Mouse (Mus musculus): ENCODE measurements around the gene Nudt1. TPM values are rescaled to one million over a fixed set of nuclear protein-coding genes. Genes with fewer than 3 reads are reported as not detected.
A peak's percentile ranks its signal among the peaks of the same experiment; 100 is the strongest.

Gene Nudt1
- 43.5 and 49.6 TPM in 2 replicates for polyA plus RNA-seq (2014; fragmentation: Nextera tagmentation; extraction: Ambion mirVana)

DNA sequence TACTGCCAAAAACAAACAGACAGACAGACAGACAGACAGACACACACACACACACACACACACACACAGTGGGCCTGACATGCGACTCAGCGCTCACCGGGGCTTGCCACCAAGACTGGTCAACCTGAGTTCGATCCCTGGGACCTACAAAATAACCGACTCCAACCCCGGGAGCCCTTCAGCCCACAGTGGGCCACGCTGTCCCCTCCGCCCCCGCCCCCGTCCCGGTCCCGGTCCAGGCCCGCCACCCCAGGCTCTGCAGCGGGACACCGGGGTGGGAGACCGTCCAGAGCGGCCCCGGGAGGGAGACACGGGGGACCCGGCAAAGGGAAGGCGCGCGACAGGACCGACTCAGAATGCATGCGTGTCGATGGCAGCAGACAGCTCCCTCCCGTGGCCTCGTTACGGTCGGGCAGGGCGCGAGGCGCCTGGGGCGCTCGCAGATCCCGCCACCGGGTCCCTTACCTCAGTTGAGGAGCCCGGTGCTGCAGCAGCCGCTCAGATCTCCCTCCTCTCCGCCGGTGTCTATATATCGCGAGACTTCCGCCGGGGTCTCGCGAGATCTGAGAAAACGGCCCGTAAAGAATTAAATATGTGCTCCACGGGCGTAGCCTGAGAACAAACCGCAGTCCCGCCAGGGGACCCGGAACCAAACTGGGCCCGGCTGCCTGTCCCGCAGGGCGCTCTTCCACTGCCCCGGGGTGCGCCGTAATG is at the start of gene Nudt1, which contains the start of gene Mad1l1:
Gene Nudt1, plus strand, starts transcription at position 615 of the 714 bp plus-strand sequence.
Gene Mad1l1, minus strand, starts transcription at position 511 of the 714 bp plus-strand sequence.
- under 1% methylated on average over 59 of the region's 60 CpGs for WGBS
- H3K4me1 ChIP-seq (replicated peaks; ENCODE audit: control insufficient read depth, insufficient read depth, low read length): peaks cover 8% of the 10 kb centered on the region

DNA sequence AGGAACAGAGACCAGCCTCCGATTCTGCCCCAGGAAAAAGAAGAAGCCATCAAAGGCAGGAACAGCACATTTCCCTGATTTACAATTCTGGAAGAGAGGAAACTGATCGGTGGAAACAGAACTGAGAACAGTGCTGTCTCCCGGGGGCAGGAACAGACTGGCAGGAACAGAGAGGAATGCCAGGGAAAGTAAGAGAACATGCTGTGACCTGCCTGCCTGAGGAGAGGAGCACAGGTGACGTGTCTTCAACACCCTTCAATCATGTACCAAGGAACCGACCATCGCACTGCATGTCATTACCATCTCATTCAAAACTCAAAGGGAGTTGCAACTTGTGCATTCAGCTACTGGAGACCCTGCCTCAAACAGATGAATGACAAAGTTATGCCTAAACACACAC is 44.7 kb upstream of the Nudt1 start:
- ATAC-seq (replicated peaks; ENCODE audit: low FRiP score, low TSS enrichment, low read depth) (no peak), DNase-seq (ENCODE audit: low spot score) (no peak)
- 88% methylated on average over 6 of the region's 6 CpGs for WGBS
- H3K27me3 ChIP-seq (replicated peaks; ENCODE audit: control insufficient read depth, insufficient read depth, low read length): no peaks in the 10 kb centered on the region
- no peak overlapping the region for H3K4me2 ChIP-seq (ENCODE audit: low read length)
- no peak overlapping the region for H3K9ac ChIP-seq (ENCODE audit: low read length)
- peaks cover 11% of the 10 kb centered on the region for H3K36me3 ChIP-seq (ENCODE audit: control insufficient read depth, insufficient read depth, low read length)
- H3K4me3 ChIP-seq (ENCODE audit: low read depth, low read length): no peak overlapping the region
- no peak overlapping the region for H3K27ac ChIP-seq (ENCODE audit: low read depth)
- no peaks in the 10 kb centered on the region for H3K4me1 ChIP-seq (replicated peaks; ENCODE audit: control insufficient read depth, insufficient read depth, low read length)
- H3K9me3 ChIP-seq (ENCODE audit: control insufficient read depth, low read length): no peaks in the 10 kb centered on the region

More for the DNA sequence above, at the start of gene Nudt1, which contains the start of gene Mad1l1:
- H3K9me3 ChIP-seq (ENCODE audit: control insufficient read depth, low read length): no peaks in the 10 kb centered on the region
- H3K9ac ChIP-seq (ENCODE audit: low read length): peak within 1 kb of the TSS; percentile 99
- ATAC-seq (replicated peaks; ENCODE audit: low FRiP score, low TSS enrichment, low read depth) (peak; percentile 92), DNase-seq (ENCODE audit: low spot score) (peak; percentile 96)
- H3K4me2 ChIP-seq (ENCODE audit: low read length): peak within 1 kb of the TSS; percentile 67
- peak within 1 kb of the TSS; percentile 88 for H3K4me3 ChIP-seq (ENCODE audit: low read depth, low read length)
- no peaks in the 10 kb centered on the region for H3K27me3 ChIP-seq (replicated peaks; ENCODE audit: control insufficient read depth, insufficient read depth, low read length)
- H3K36me3 ChIP-seq (ENCODE audit: control insufficient read depth, insufficient read depth, low read length): no peaks in the 10 kb centered on the region
- peak within 1 kb of the TSS; percentile 79 for H3K27ac ChIP-seq (ENCODE audit: low read depth)

DNA sequence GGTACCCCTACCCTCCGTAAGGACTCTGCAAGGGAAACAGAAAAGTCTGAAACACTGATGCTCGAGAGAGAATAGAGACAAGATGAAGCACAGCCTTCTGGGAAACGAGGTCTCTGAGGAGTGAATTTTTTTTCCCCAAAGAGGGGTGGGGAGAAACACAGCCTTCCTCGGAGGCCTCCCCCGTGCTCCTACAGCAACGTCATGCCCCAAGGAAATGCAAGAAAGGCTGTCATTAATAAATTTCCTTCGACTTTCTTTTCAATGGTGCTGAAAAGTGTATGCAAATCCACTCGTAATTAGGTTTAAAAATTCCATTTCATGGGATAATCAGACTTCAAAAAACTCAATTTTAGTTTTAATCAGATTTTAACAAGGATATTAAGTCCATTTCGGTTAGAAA is 41.3 kb upstream of the Nudt1 start:
- no peak overlapping the region for H3K4me2 ChIP-seq (ENCODE audit: low read length)
- no peak overlapping the region for H3K27ac ChIP-seq (ENCODE audit: low read depth)
- H3K27me3 ChIP-seq (replicated peaks; ENCODE audit: control insufficient read depth, insufficient read depth, low read length): no peaks in the 10 kb centered on the region
- H3K9ac ChIP-seq (ENCODE audit: low read length): no peak overlapping the region
- ATAC-seq (replicated peaks; ENCODE audit: low FRiP score, low TSS enrichment, low read depth) (no peak), DNase-seq (ENCODE audit: low spot score) (no peak)
- no peaks in the 10 kb centered on the region for H3K9me3 ChIP-seq (ENCODE audit: control insufficient read depth, low read length)
- WGBS: 82% methylated on average over 9 of the region's 9 CpGs
- H3K36me3 ChIP-seq (ENCODE audit: control insufficient read depth, insufficient read depth, low read length): peaks cover 16% of the 10 kb centered on the region
- no peaks in the 10 kb centered on the region for H3K4me1 ChIP-seq (replicated peaks; ENCODE audit: control insufficient read depth, insufficient read depth, low read length)
- no peak overlapping the region for H3K4me3 ChIP-seq (ENCODE audit: low read depth, low read length)

DNA sequence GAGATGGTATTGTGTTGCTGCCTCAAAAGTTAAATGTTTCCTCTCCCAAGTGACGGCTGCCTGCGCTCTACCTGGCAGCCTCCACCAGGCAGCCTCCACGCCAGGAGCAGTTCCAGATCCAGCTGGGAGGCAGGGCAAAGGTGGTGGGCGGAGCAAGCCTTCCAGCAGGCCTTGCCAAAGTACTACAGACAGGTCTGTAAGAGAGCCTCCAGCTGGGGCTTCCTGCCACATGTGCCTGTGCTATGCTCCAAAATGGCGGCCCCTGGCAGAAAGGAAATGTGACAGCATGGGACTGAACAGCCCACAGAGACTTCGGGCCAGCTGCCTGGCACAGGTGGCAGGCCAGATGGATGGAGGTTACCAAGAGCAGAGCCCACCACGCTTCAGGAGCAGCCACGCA is 39.1 kb upstream of the Nudt1 start:
- Histone ChIP-seq H3K9me3 (ENCODE audit: control insufficient read depth, low read length) (no peaks in the 10 kb centered on the region), H3K27me3 (replicated peaks; ENCODE audit: control insufficient read depth, insufficient read depth, low read length) (no peaks in the 10 kb centered on the region), H3K27ac (ENCODE audit: low read depth) (no peak overlapping the region), H3K36me3 (ENCODE audit: control insufficient read depth, insufficient read depth, low read length) (peaks cover 21% of the 10 kb centered on the region; the same call in 1 of the 2 replicates), H3K9ac (ENCODE audit: low read length) (no peak overlapping the region), H3K4me3 (ENCODE audit: low read depth, low read length) (no peak overlapping the region), H3K4me2 (ENCODE audit: low read length) (no peak overlapping the region), H3K4me1 (replicated peaks; ENCODE audit: control insufficient read depth, insufficient read depth, low read length) (no peaks in the 10 kb centered on the region)
- ATAC-seq (replicated peaks; ENCODE audit: low FRiP score, low TSS enrichment, low read depth) (no peak), DNase-seq (ENCODE audit: low spot score) (no peak)
- WGBS: 73% methylated on average over 8 of the region's 8 CpGs

DNA sequence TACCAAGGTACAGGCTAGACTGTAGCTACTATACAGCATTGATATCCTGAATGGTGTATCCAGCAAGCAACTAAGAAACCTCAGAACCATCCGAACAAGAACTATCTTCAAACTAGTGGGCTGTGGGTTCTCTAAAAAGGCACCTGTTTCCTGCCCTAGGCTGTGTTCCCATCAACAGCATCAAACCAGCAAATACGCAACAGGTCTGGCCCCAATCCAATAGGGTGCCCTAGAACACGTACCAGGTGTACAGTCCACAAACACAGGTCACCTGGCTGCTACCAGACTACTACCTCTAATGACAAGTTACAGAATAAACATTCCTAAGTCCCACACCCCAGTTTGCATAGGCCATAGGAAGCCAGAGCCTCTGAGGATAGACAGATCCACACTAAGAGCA is 38.6 kb upstream of the Nudt1 start:
- 92% methylated on average over 3 of the region's 3 CpGs for WGBS
- ATAC-seq (replicated peaks; ENCODE audit: low FRiP score, low TSS enrichment, low read depth) (no peak), DNase-seq (ENCODE audit: low spot score) (no peak)
- no peak overlapping the region for H3K4me3 ChIP-seq (ENCODE audit: low read depth, low read length)
- no peaks in the 10 kb centered on the region for H3K4me1 ChIP-seq (replicated peaks; ENCODE audit: control insufficient read depth, insufficient read depth, low read length)
- no peak overlapping the region for H3K9ac ChIP-seq (ENCODE audit: low read length)
- H3K27ac ChIP-seq (ENCODE audit: low read depth): no peak overlapping the region
- H3K9me3 ChIP-seq (ENCODE audit: control insufficient read depth, low read length): no peaks in the 10 kb centered on the region
- H3K4me2 ChIP-seq (ENCODE audit: low read length): no peak overlapping the region
- H3K27me3 ChIP-seq (replicated peaks; ENCODE audit: control insufficient read depth, insufficient read depth, low read length): no peaks in the 10 kb centered on the region
- H3K36me3 ChIP-seq (ENCODE audit: control insufficient read depth, insufficient read depth, low read length): peaks cover 24% of the 10 kb centered on the region; the same call in 1 of the 2 replicates

DNA sequence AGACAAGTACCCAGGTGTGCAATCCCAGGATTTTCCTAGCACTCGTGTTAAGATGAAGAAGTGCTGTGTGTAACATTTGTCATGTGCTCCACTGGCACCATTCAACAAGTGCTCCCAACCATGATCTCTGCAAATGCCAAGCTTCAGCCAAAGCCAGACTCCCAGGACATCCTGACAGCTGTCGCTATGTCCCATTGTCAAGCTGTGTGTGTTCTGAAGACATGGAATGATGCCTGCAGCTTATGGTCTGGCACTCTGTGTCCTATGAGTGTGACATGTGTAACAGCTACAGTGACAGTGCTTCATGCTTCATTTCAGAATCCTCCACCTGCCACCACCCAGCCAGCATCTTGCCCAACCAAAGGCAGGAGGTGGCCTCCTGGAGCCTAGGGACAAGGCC is 37.4 kb upstream of the Nudt1 start:
- no peak for ATAC-seq (replicated peaks; ENCODE audit: low FRiP score, low TSS enrichment, low read depth)
- H3K4me2 ChIP-seq (ENCODE audit: low read length): no peak overlapping the region
- no peaks in the 10 kb centered on the region for H3K4me1 ChIP-seq (replicated peaks; ENCODE audit: control insufficient read depth, insufficient read depth, low read length)
- peaks cover 30% of the 10 kb centered on the region for H3K36me3 ChIP-seq (ENCODE audit: control insufficient read depth, insufficient read depth, low read length)
- H3K9ac ChIP-seq (ENCODE audit: low read length): no peak overlapping the region
- WGBS: 93% methylated on average over 2 of the region's 2 CpGs
- H3K9me3 ChIP-seq (ENCODE audit: control insufficient read depth, low read length): no peaks in the 10 kb centered on the region
- DNase-seq (ENCODE audit: low spot score): no peak
- no peak overlapping the region for H3K27ac ChIP-seq (ENCODE audit: low read depth)
- no peaks in the 10 kb centered on the region for H3K27me3 ChIP-seq (replicated peaks; ENCODE audit: control insufficient read depth, insufficient read depth, low read length)
- no peak overlapping the region for H3K4me3 ChIP-seq (ENCODE audit: low read depth, low read length)

DNA sequence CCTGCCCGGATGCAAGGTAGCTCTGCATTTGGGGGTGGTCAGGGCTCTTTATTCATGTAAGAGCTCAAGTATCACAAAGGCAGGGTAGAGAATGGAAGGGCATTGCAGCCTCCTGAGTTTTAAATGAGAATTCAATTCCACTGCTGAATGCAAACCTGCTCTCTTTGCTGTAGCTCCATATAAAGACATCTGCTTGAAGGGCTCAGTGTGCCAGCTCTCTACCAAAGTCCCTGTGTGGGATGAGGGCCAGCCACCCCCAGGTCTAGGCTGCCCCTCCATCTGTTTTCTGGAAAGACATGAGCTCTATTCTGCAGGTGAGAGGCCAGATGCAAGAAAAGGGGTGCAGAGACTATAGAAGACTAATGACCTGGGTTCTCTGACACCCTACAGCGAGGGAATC is 36.7 kb upstream of the Nudt1 start:
- peaks cover 37% of the 10 kb centered on the region for H3K36me3 ChIP-seq (ENCODE audit: control insufficient read depth, insufficient read depth, low read length)
- no peak overlapping the region for H3K9ac ChIP-seq (ENCODE audit: low read length)
- H3K4me2 ChIP-seq (ENCODE audit: low read length): no peak overlapping the region
- no peak for DNase-seq (ENCODE audit: low spot score)
- no peak for ATAC-seq (replicated peaks; ENCODE audit: low FRiP score, low TSS enrichment, low read depth)
- H3K4me3 ChIP-seq (ENCODE audit: low read depth, low read length): no peak overlapping the region
- H3K4me1 ChIP-seq (replicated peaks; ENCODE audit: control insufficient read depth, insufficient read depth, low read length): no peaks in the 10 kb centered on the region
- H3K27me3 ChIP-seq (replicated peaks; ENCODE audit: control insufficient read depth, insufficient read depth, low read length): no peaks in the 10 kb centered on the region
- H3K9me3 ChIP-seq (ENCODE audit: control insufficient read depth, low read length): no peaks in the 10 kb centered on the region
- 75% methylated on average over 2 of the region's 2 CpGs for WGBS
- H3K27ac ChIP-seq (ENCODE audit: low read depth): no peak overlapping the region

DNA sequence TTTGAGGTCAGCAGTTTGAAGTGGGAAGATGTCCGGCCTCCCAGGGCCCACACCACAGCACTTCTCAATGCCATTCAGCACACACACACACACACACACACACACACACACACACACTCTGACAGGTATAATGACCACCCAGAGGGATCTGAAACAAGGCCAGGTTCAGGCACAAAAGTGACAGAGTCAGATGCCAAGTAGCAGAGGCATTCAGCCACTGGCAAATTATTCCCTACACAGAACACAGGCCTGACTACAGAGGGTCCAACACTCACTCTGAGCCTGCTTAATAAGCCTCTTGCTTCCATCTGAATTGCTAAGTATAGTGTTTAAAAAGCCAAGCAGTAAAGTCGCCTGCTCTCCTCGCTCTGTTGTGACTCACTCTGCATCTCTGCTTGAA is 33.2 kb upstream of the Nudt1 start:
- 87% methylated on average over 3 of the region's 3 CpGs for WGBS
- Histone ChIP-seq H3K4me2 (ENCODE audit: low read length) (no peak overlapping the region), H3K27me3 (replicated peaks; ENCODE audit: control insufficient read depth, insufficient read depth, low read length) (no peaks in the 10 kb centered on the region), H3K9me3 (ENCODE audit: control insufficient read depth, low read length) (no peaks in the 10 kb centered on the region), H3K36me3 (ENCODE audit: control insufficient read depth, insufficient read depth, low read length) (peaks cover 55% of the 10 kb centered on the region), H3K9ac (ENCODE audit: low read length) (no peak overlapping the region), H3K27ac (ENCODE audit: low read depth) (no peak overlapping the region), H3K4me3 (ENCODE audit: low read depth, low read length) (no peak overlapping the region), H3K4me1 (replicated peaks; ENCODE audit: control insufficient read depth, insufficient read depth, low read length) (no peaks in the 10 kb centered on the region)
- ATAC-seq (replicated peaks; ENCODE audit: low FRiP score, low TSS enrichment, low read depth): no peak
- no peak for DNase-seq (ENCODE audit: low spot score)

DNA sequence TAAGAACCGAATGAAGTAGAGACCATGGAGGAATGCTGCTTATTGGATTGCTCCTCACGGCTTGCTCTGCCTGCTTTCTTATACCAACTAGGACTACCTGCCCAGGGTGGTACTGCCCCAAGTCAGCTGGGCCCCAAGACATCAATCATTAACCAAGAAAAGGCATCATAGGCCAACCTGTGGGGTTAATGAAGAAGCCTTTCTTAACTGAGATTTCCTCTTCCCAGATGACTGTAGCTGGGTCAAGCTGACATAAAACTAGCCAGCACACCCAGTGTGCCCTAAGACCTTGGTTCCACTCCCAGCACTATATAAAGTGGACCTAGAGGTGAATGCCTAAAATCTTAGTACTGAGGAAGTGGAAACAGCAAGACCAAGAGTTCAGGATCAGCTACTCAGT is 32.3 kb upstream of the Nudt1 start:
- Histone ChIP-seq H3K9ac (ENCODE audit: low read length) (no peak overlapping the region), H3K27ac (ENCODE audit: low read depth) (no peak overlapping the region), H3K27me3 (replicated peaks; ENCODE audit: control insufficient read depth, insufficient read depth, low read length) (no peaks in the 10 kb centered on the region), H3K9me3 (ENCODE audit: control insufficient read depth, low read length) (no peaks in the 10 kb centered on the region), H3K4me3 (ENCODE audit: low read depth, low read length) (no peak overlapping the region), H3K4me1 (replicated peaks; ENCODE audit: control insufficient read depth, insufficient read depth, low read length) (no peaks in the 10 kb centered on the region), H3K4me2 (ENCODE audit: low read length) (no peak overlapping the region), H3K36me3 (ENCODE audit: control insufficient read depth, insufficient read depth, low read length) (peaks cover 55% of the 10 kb centered on the region)
- no peak for DNase-seq (ENCODE audit: low spot score)
- 95% methylated on average over 2 of the region's 2 CpGs for WGBS
- no peak for ATAC-seq (replicated peaks; ENCODE audit: low FRiP score, low TSS enrichment, low read depth)
